Mouse (Mus musculus): ENCODE data around the gene Hpca.

DNA sequence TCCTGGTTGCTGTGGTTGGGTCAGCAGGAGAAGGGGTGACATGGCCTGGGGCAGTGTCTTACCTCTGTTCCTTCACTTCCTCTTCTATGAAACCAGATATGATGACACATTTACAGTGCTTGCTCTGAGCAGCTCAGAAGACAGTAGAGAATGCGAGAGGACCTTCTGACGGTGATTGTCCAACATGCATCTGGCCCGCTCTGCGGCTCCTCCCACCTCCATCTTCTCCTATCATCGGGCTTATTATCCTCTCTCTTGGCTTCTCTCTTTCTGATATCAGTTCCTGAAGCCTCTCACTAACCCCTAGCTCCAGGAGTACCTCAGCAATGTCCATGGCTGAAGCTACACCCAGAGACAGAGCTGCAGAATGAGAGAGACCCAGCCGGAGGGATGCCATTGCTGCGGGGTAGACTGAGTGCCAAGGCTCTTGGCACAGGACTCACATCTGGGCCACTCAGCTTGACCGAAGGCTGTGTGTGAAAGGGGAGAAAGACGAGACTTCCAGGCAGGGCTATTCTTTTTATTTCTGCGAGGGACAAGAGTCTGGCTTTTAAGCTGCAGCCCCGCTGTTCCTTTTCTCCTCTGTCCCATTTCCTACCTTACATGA, 20.7 kb upstream of the Hpca start:
- TF ChIP-seq CTCF (conservative IDR thresholded peaks at IDR 0.05; ENCODE audit: insufficient read depth, insufficient read length, low read depth, low read length) (no peak), POLR2A (IDR thresholded peaks at IDR 0.05; ENCODE audit: low read depth, low read length) (no peak)
